Mouse (Mus musculus) limb, embryonic 12.5 days (tissue): ENCODE results near the gene Fbxw11. TPM values are rescaled to one million over a fixed set of nuclear protein-coding genes. Genes with fewer than 3 reads are reported as not detected.

Experiments used
- ATAC-seq: fragments of 200-750 bp; cut with Nextera tagmentation; 2 replicates; pipeline ENCODE4 v1.8.0; 2017; ENCODE audit warnings: low read depth, moderate TSS enrichment; ENCODE audit not compliant: insufficient number of reproducible peaks, insufficient read depth, low FRiP score, low TSS enrichment
- H3K27ac ChIP-seq: fragments of 300-500 bp; sonication (generic); 2 replicates; pipeline ENCODE4 v1.5.1; 2016; ENCODE audit warnings: mild to moderate bottlenecking, moderate library complexity
- H3K27me3 ChIP-seq: fragments of 300-500 bp; sonication (generic); 2 replicates; pipeline ENCODE4 v1.6.1; 2016; ENCODE audit warnings: mild to moderate bottlenecking, moderate library complexity
- H3K36me3 ChIP-seq: fragments of 300-500 bp; sonication (generic); 2 replicates; pipeline ENCODE4 v1.6.1; 2016; ENCODE audit warnings: mild to moderate bottlenecking, moderate library complexity
- H3K4me1 ChIP-seq: fragments of 300-500 bp; sonication (generic); replicated peaks from 2 replicates; pipeline ENCODE4 v1.6.1; 2016
- H3K4me2 ChIP-seq: fragments of 300-500 bp; sonication (generic); 2 replicates; pipeline ENCODE4 v1.6.1; 2016; ENCODE audit warnings: mild to moderate bottlenecking, moderate library complexity
- H3K4me3 ChIP-seq: fragments of 300-500 bp; sonication (generic); replicated peaks from 2 replicates; pipeline ENCODE4 v1.5.1; 2016; ENCODE audit warnings: mild to moderate bottlenecking
- H3K9ac ChIP-seq: fragments of 300-500 bp; sonication (generic); replicated peaks from 2 replicates; pipeline ENCODE4 v1.6.1; 2016; ENCODE audit warnings: mild to moderate bottlenecking, moderate library complexity
- H3K9me3 ChIP-seq: fragments of 300-500 bp; sonication (generic); 2 replicates; pipeline ENCODE4 v1.6.1; 2016; ENCODE audit warnings: mild to moderate bottlenecking, moderate library complexity
- WGBS: fragments of 180-500 bp; shearing (Covaris S2); methylation state at CpG from one replicate; pipeline ENCODE4 v1.1.7; 2016; 5-methylcytosine and 5-hydroxymethylcytosine counted together
- polyA plus RNA-seq: library from polyadenylated mRNA; unstranded; fragments of >200 nt; fragmentation: Nextera tagmentation; extraction: Ambion mirVana; gene quantifications from 2 replicates; pipeline ENCODE4 v1.2.1, GENCODE M21; 2016

Fbxw11 gene
- polyA plus RNA-seq, 1 experiment from 2014 or later: 91.0 TPM

- H3K27ac ChIP-seq: no peak overlapping the region
- H3K27me3 ChIP-seq: no peaks in the 10 kb centered on the region
- H3K4me2 ChIP-seq: no peak overlapping the region
- H3K36me3 ChIP-seq: peaks cover 68% of the 10 kb centered on the region
- H3K9ac ChIP-seq: no peak overlapping the region
- ATAC-seq: no peak
- no peaks in the 10 kb centered on the region for H3K9me3 ChIP-seq
- WGBS: 91% methylated on average over 6 of the region's 6 CpGs
- H3K4me3 ChIP-seq: no peak overlapping the region
- H3K4me1 ChIP-seq: no peaks in the 10 kb centered on the region
Observed at GRCm38 (mm10) chr11:32733195-32733594, 90.7 kb downstream of the Fbxw11 start.

GRCm38 (mm10) chr11:32736371-32736770 lies 93.8 kb downstream of the Fbxw11 start:
- Histone ChIP-seq H3K36me3 (peaks cover 93% of the 10 kb centered on the region), H3K9me3 (0 out of 2 replicates have a peak, but pooled peaks cover 1% of the 10 kb centered on the region), H3K4me2 (no peak overlapping the region), H3K4me1 (no peaks in the 10 kb centered on the region), H3K9ac (no peak overlapping the region), H3K4me3 (no peak overlapping the region), H3K27me3 (no peaks in the 10 kb centered on the region), H3K27ac (no peak overlapping the region)
- 81% methylated on average over 2 of the region's 2 CpGs for WGBS
- ATAC-seq: 0 out of 2 replicates have a peak, but pooled peaks have one; percentile 20

- Histone ChIP-seq H3K4me2 (no peak overlapping the region), H3K27me3 (no peaks in the 10 kb centered on the region), H3K4me3 (no peak overlapping the region), H3K9me3 (0 out of 2 replicates have a peak, but pooled peaks cover 3% of the 10 kb centered on the region), H3K4me1 (no peaks in the 10 kb centered on the region), H3K27ac (no peak overlapping the region), H3K36me3 (peaks cover 95% of the 10 kb centered on the region), H3K9ac (no peak overlapping the region)
- 95% methylated on average over 5 of the region's 5 CpGs for WGBS
- ATAC-seq: no peak
Observed at GRCm38 (mm10) chr11:32737729-32738128, 95.2 kb downstream of the Fbxw11 start.

GRCm38 (mm10) chr11:32743891-32744290 lies 101.4 kb downstream of the Fbxw11 start:
- H3K27me3 ChIP-seq: no peaks in the 10 kb centered on the region
- no peak overlapping the region for H3K9ac ChIP-seq
- H3K27ac ChIP-seq: peak overlapping the region; percentile 42
- no peak overlapping the region for H3K4me3 ChIP-seq
- H3K4me1 ChIP-seq: peaks cover 9% of the 10 kb centered on the region; the same call in 1 of the 2 replicates
- H3K4me2 ChIP-seq: no peak overlapping the region
- peaks cover 89% of the 10 kb centered on the region for H3K36me3 ChIP-seq
- 18% methylated on average over 5 of the region's 5 CpGs for WGBS
- no peak for ATAC-seq
- H3K9me3 ChIP-seq: 0 out of 2 replicates have a peak, but pooled peaks cover 3% of the 10 kb centered on the region

GRCm38 (mm10) chr11:32744463-32744862 lies 101.9 kb downstream of the Fbxw11 start:
- no peak overlapping the region for H3K4me3 ChIP-seq
- peaks cover 83% of the 10 kb centered on the region for H3K36me3 ChIP-seq
- H3K27ac ChIP-seq: no peak overlapping the region
- 89% methylated on average over 7 of the region's 7 CpGs for WGBS
- H3K4me1 ChIP-seq: peaks cover 9% of the 10 kb centered on the region; the same call in 1 of the 2 replicates
- ATAC-seq: no peak
- H3K9me3 ChIP-seq: 0 out of 2 replicates have a peak, but pooled peaks cover 3% of the 10 kb centered on the region
- H3K27me3 ChIP-seq: no peaks in the 10 kb centered on the region
- no peak overlapping the region for H3K4me2 ChIP-seq
- H3K9ac ChIP-seq: no peak overlapping the region

- peaks cover 74% of the 10 kb centered on the region for H3K36me3 ChIP-seq
- no peak overlapping the region for H3K27ac ChIP-seq
- no peak overlapping the region for H3K9ac ChIP-seq
- H3K4me1 ChIP-seq: peaks cover 9% of the 10 kb centered on the region; the same call in 1 of the 2 replicates
- 91% methylated on average over 4 of the region's 4 CpGs for WGBS
- no peak overlapping the region for H3K4me3 ChIP-seq
- ATAC-seq: no peak
- no peaks in the 10 kb centered on the region for H3K27me3 ChIP-seq
- H3K9me3 ChIP-seq: 0 out of 2 replicates have a peak, but pooled peaks cover 3% of the 10 kb centered on the region
- no peak overlapping the region for H3K4me2 ChIP-seq
Observed at GRCm38 (mm10) chr11:32745466-32745865, 102.9 kb downstream of the Fbxw11 start.

GRCm38 (mm10) chr11:32746036-32746435 lies 103.5 kb downstream of the Fbxw11 start:
- H3K4me1 ChIP-seq: peaks cover 9% of the 10 kb centered on the region; the same call in 1 of the 2 replicates
- H3K4me3 ChIP-seq: no peak overlapping the region
- no peaks in the 10 kb centered on the region for H3K27me3 ChIP-seq
- H3K4me2 ChIP-seq: no peak overlapping the region
- no peak overlapping the region for H3K27ac ChIP-seq
- 0 out of 2 replicates have a peak, but pooled peaks cover 3% of the 10 kb centered on the region for H3K9me3 ChIP-seq
- H3K36me3 ChIP-seq: peaks cover 69% of the 10 kb centered on the region
- no peak for ATAC-seq
- WGBS: 78% methylated on average over 5 of the region's 5 CpGs
- H3K9ac ChIP-seq: no peak overlapping the region

GRCm38 (mm10) chr11:32746475-32746874 lies 104.0 kb downstream of the Fbxw11 start:
- ATAC-seq: no peak
- no peak overlapping the region for H3K9ac ChIP-seq
- no peaks in the 10 kb centered on the region for H3K27me3 ChIP-seq
- 75% methylated on average over 3 of the region's 3 CpGs for WGBS
- H3K36me3 ChIP-seq: peaks cover 65% of the 10 kb centered on the region
- 0 out of 2 replicates have a peak, but pooled peaks cover under 1% of the 10 kb centered on the region for H3K9me3 ChIP-seq
- peaks cover 12% of the 10 kb centered on the region for H3K4me1 ChIP-seq
- no peak overlapping the region for H3K27ac ChIP-seq
- H3K4me3 ChIP-seq: no peak overlapping the region
- H3K4me2 ChIP-seq: no peak overlapping the region

GRCm38 (mm10) chr11:32748800-32749199 lies 106.3 kb downstream of the Fbxw11 start:
- Histone ChIP-seq H3K4me1 (peaks cover 20% of the 10 kb centered on the region), H3K27ac (no peak overlapping the region), H3K4me3 (no peak overlapping the region), H3K4me2 (no peak overlapping the region), H3K9me3 (no peaks in the 10 kb centered on the region), H3K9ac (no peak overlapping the region), H3K27me3 (no peaks in the 10 kb centered on the region), H3K36me3 (peaks cover 41% of the 10 kb centered on the region)
- no peak for ATAC-seq
- WGBS: 69% methylated on average over 4 of the region's 4 CpGs

- Histone ChIP-seq H3K27me3 (no peaks in the 10 kb centered on the region), H3K4me2 (no peak overlapping the region), H3K9ac (no peak overlapping the region), H3K4me1 (peaks cover 14% of the 10 kb centered on the region), H3K36me3 (peaks cover 11% of the 10 kb centered on the region), H3K9me3 (no peaks in the 10 kb centered on the region), H3K4me3 (no peak overlapping the region), H3K27ac (peak overlapping the region; percentile 78)
- peak; percentile 52; the same call in 1 of the 2 replicates for ATAC-seq
- WGBS: 64% methylated on average over 7 of the region's 7 CpGs
Observed at GRCm38 (mm10) chr11:32751863-32752594, 109.5 kb downstream of the Fbxw11 start.

- Histone ChIP-seq H3K4me2 (no peak overlapping the region), H3K27me3 (no peaks in the 10 kb centered on the region), H3K9ac (no peak overlapping the region), H3K4me3 (no peak overlapping the region), H3K27ac (peak overlapping the region; percentile 78; the same call in 1 of the 2 replicates), H3K9me3 (no peaks in the 10 kb centered on the region), H3K4me1 (peaks cover 14% of the 10 kb centered on the region), H3K36me3 (peaks cover 7% of the 10 kb centered on the region)
- no peak for ATAC-seq
- 81% methylated on average over 5 of the region's 5 CpGs for WGBS
Observed at GRCm38 (mm10) chr11:32752595-32752885, 110.0 kb downstream of the Fbxw11 start.
